Mouse (Mus musculus) lung, adult 2 months (tissue): ENCODE results near the gene Olfr462. TPM values are rescaled to one million over a fixed set of nuclear protein-coding genes. Genes with fewer than 3 reads are reported as not detected.
"Not testable (repeated sequence)": the region's sequence is repeated elsewhere in the genome, so short reads cannot be mapped to it uniquely, and the experiment has no call there.

Experiments used
- DNase-seq: peaks from one replicate; pipeline ENCODE4 v3.0.0; 2022
- H3K4me1 ChIP-seq: fragments of 200-500 bp; 2 replicates; pipeline ENCODE4 v1.6.1; 2011; ENCODE audit warnings: low read length; ENCODE audit not compliant: control insufficient read depth, insufficient read depth
- H3K4me3 ChIP-seq: fragments of 200-500 bp; replicated peaks from 2 replicates; pipeline ENCODE3; 2011; ENCODE audit warnings: low read depth, mild to moderate bottlenecking, control low read depth, low read length; ENCODE audit errors: extremely low read depth
- CTCF ChIP-seq: fragments of 200-500 bp; IDR thresholded peaks from 2 replicates; pipeline ENCODE4 v1.5.1; 2011; ENCODE audit warnings: mild to moderate bottlenecking, low read length, control low read depth; ENCODE audit not compliant: insufficient read depth
- POLR2A ChIP-seq: fragments of 200-500 bp; IDR thresholded peaks from 2 replicates; pipeline ENCODE4 v1.6.1; 2011; ENCODE audit warnings: low read depth, mild to moderate bottlenecking, control low read depth, low read length, borderline replicate concordance; ENCODE audit errors: extremely low read depth
- WGBS: fragments of 180-500 bp; shearing (Covaris S2); methylation state at CpG from one replicate; pipeline ENCODE4 v1.1.7; 2018; 5-methylcytosine and 5-hydroxymethylcytosine counted together
- polyA plus RNA-seq: library from polyadenylated mRNA; depleted of rRNA; stranded (reverse); fragments of >200 nt; gene quantifications from 2 replicates; pipeline ENCODE4 v1.2.3, GENCODE M21; 2012

Olfr462 gene
- polyA plus RNA-seq, 1 experiment, result not detected

- H3K4me1 ChIP-seq, result no peaks in the 10 kb centered on the region
- 63% methylated on average over 9 of the region's 9 CpGs for WGBS
- TF ChIP-seq CTCF (no peak), POLR2A (no peak)
These were observed 12.2 kb downstream of the Olfr462 start for GRCm38 (mm10) chr11:87879826-87880225.

GRCm38 (mm10) chr11:87875436-87875835, 16.6 kb downstream of the Olfr462 start, which contains the start of gene Epx:
Epx (minus strand) TSS chr11:87875536.
- TF ChIP-seq POLR2A (no peak), CTCF (no peak)
- no peaks in the 10 kb centered on the region for H3K4me1 ChIP-seq
- WGBS, result 75% methylated on average over 6 of the region's 6 CpGs
- no peak within 1 kb of the TSS for H3K4me3 ChIP-seq
- no peak for DNase-seq

More at GRCm38 (mm10) chr11:87879826-87880225, 12.2 kb downstream of the Olfr462 start:
- DNase-seq, result no peak
- H3K4me3 ChIP-seq, result no peak overlapping the region

GRCm38 (mm10) chr11:87871766-87872165, 20.3 kb downstream of the Olfr462 start:
- TF ChIP-seq CTCF (no peak), POLR2A (no peak)
- Histone ChIP-seq H3K4me3 (no peak overlapping the region), H3K4me1 (no peaks in the 10 kb centered on the region)
- 31% methylated on average over 8 of the region's 8 CpGs for WGBS
- DNase-seq, result no peak

GRCm38 (mm10) chr11:87870096-87870495, 22.0 kb downstream of the Olfr462 start:
- 72% methylated on average over 2 of the region's 2 CpGs for WGBS

GRCm38 (mm10) chr11:87866891-87867290, 25.2 kb downstream of the Olfr462 start:
- H3K4me3 ChIP-seq, DNase-seq, H3K4me1 ChIP-seq: not testable (repeated sequence)
- 62% methylated on average over 1 of the region's 2 CpGs for WGBS

More at GRCm38 (mm10) chr11:87870096-87870495, 22.0 kb downstream of the Olfr462 start:
- Histone ChIP-seq H3K4me3 (no peak overlapping the region), H3K4me1 (no peaks in the 10 kb centered on the region)
- no peak for DNase-seq
- TF ChIP-seq POLR2A (no peak), CTCF (no peak)

- TF ChIP-seq CTCF (no peak), POLR2A (no peak)
- WGBS, result 89% methylated on average over 13 of the region's 13 CpGs
- no peak for DNase-seq
- H3K4me1 ChIP-seq, result no peaks in the 10 kb centered on the region
- H3K4me3 ChIP-seq, result no peak overlapping the region
These were observed 29.3 kb downstream of the Olfr462 start for GRCm38 (mm10) chr11:87862805-87863204.

- DNase-seq, result no peak
- Histone ChIP-seq H3K4me3 (no peak overlapping the region), H3K4me1 (no peaks in the 10 kb centered on the region)
- 88% methylated on average over 9 of the region's 9 CpGs for WGBS
- TF ChIP-seq CTCF, result no peak
- no peak for TF ChIP-seq POLR2A
These were observed 31.6 kb downstream of the Olfr462 start for GRCm38 (mm10) chr11:87860426-87860825.

- Histone ChIP-seq H3K4me1 (no peaks in the 10 kb centered on the region), H3K4me3 (no peak overlapping the region)
- no peak for DNase-seq
- 84% methylated on average over 11 of the region's 11 CpGs for WGBS
- TF ChIP-seq POLR2A, result no peak
- no peak for TF ChIP-seq CTCF
These were observed 32.8 kb downstream of the Olfr462 start for GRCm38 (mm10) chr11:87859273-87859672.

- WGBS, result 83% methylated on average over 7 of the region's 7 CpGs
- TF ChIP-seq CTCF (no peak), POLR2A (no peak)
- Histone ChIP-seq H3K4me3 (no peak overlapping the region), H3K4me1 (peaks cover 2% of the 10 kb centered on the region; the same call in 1 of the 2 replicates)
- DNase-seq, result no peak
These were observed 37.5 kb downstream of the Olfr462 start for GRCm38 (mm10) chr11:87854550-87854949.

- no peak for TF ChIP-seq POLR2A
- TF ChIP-seq CTCF, result no peak
- peak overlapping the region; percentile 58 for H3K4me3 ChIP-seq
- no peak for DNase-seq
- peaks cover 2% of the 10 kb centered on the region; the same call in 1 of the 2 replicates for H3K4me1 ChIP-seq
- WGBS, result 29% methylated on average over 8 of the region's 8 CpGs
These were observed 38.5 kb downstream of the Olfr462 start for GRCm38 (mm10) chr11:87853597-87853954.
